Mouse (Mus musculus): ENCODE results near the gene Kcnj12. TPM values are rescaled to one million over a fixed set of nuclear protein-coding genes. Genes with fewer than 3 reads are reported as not detected.

Gene Kcnj12
- polyA plus RNA-seq, 1 experiment from 2014 or later: 2.5 TPM

GRCm38 (mm10) chr11:61043055-61043992 is 21.0 kb downstream of the Kcnj12 start:
- 77% methylated on average over 12 of the region's 12 CpGs for WGBS
- no peaks in the 10 kb centered on the region for H3K36me3 ChIP-seq (replicated peaks)
- no peak overlapping the region for H3K4me3 ChIP-seq
- peak; percentile 27 for DNase-seq (ENCODE audit: low spot score)
- H3K4me1 ChIP-seq: peaks cover 33% of the 10 kb centered on the region
- H3K27ac ChIP-seq (replicated peaks): no peak overlapping the region
- no peaks in the 10 kb centered on the region for H3K9me3 ChIP-seq
- H3K27me3 ChIP-seq (replicated peaks; ENCODE audit: low read depth, poor library complexity, severe bottlenecking): no peaks in the 10 kb centered on the region

GRCm38 (mm10) chr11:61044741-61045140 is 22.4 kb downstream of the Kcnj12 start:
- DNase-seq (ENCODE audit: low spot score): no peak
- Histone ChIP-seq H3K9me3 (no peaks in the 10 kb centered on the region), H3K27me3 (replicated peaks; ENCODE audit: low read depth, poor library complexity, severe bottlenecking) (no peaks in the 10 kb centered on the region), H3K4me3 (no peak overlapping the region), H3K4me1 (peaks cover 33% of the 10 kb centered on the region), H3K27ac (replicated peaks) (no peak overlapping the region), H3K36me3 (replicated peaks) (no peaks in the 10 kb centered on the region)
- 82% methylated on average over 5 of the region's 5 CpGs for WGBS

GRCm38 (mm10) chr11:61047441-61047840 is 25.1 kb downstream of the Kcnj12 start:
- WGBS: 78% methylated on average over 5 of the region's 5 CpGs

GRCm38 (mm10) chr11:61051151-61051550 is 28.8 kb downstream of the Kcnj12 start:
- WGBS: 53% methylated on average over 8 of the region's 8 CpGs
- Histone ChIP-seq H3K27ac (replicated peaks) (no peak overlapping the region), H3K4me3 (no peak overlapping the region), H3K4me1 (peaks cover 4% of the 10 kb centered on the region), H3K9me3 (no peaks in the 10 kb centered on the region), H3K36me3 (replicated peaks) (no peaks in the 10 kb centered on the region), H3K27me3 (replicated peaks; ENCODE audit: low read depth, poor library complexity, severe bottlenecking) (no peaks in the 10 kb centered on the region)
- no peak for DNase-seq (ENCODE audit: low spot score)

More at GRCm38 (mm10) chr11:61047441-61047840, 25.1 kb downstream of the Kcnj12 start:
- Histone ChIP-seq H3K27ac (replicated peaks) (no peak overlapping the region), H3K9me3 (no peaks in the 10 kb centered on the region), H3K4me1 (peaks cover 23% of the 10 kb centered on the region), H3K4me3 (no peak overlapping the region), H3K36me3 (replicated peaks) (no peaks in the 10 kb centered on the region), H3K27me3 (replicated peaks; ENCODE audit: low read depth, poor library complexity, severe bottlenecking) (no peaks in the 10 kb centered on the region)
- DNase-seq (ENCODE audit: low spot score): no peak

GRCm38 (mm10) chr11:61056871-61057270 is 34.5 kb downstream of the Kcnj12 start:
- no peaks in the 10 kb centered on the region for H3K36me3 ChIP-seq (replicated peaks)
- 76% methylated on average over 5 of the region's 5 CpGs for WGBS
- no peak overlapping the region for H3K27ac ChIP-seq (replicated peaks)
- no peaks in the 10 kb centered on the region for H3K4me1 ChIP-seq
- no peaks in the 10 kb centered on the region for H3K27me3 ChIP-seq (replicated peaks; ENCODE audit: low read depth, poor library complexity, severe bottlenecking)
- no peaks in the 10 kb centered on the region for H3K9me3 ChIP-seq
- H3K4me3 ChIP-seq: no peak overlapping the region
- DNase-seq (ENCODE audit: low spot score): no peak

GRCm38 (mm10) chr11:61059691-61060457 is 37.5 kb downstream of the Kcnj12 start:
- Histone ChIP-seq H3K27me3 (replicated peaks; ENCODE audit: low read depth, poor library complexity, severe bottlenecking) (no peaks in the 10 kb centered on the region), H3K9me3 (no peaks in the 10 kb centered on the region), H3K36me3 (replicated peaks) (no peaks in the 10 kb centered on the region), H3K4me3 (no peak overlapping the region), H3K4me1 (no peaks in the 10 kb centered on the region), H3K27ac (replicated peaks) (peak overlapping the region; percentile 40; the same call in 1 of the 2 replicates)
- no peak for DNase-seq (ENCODE audit: low spot score)
- WGBS: 77% methylated on average over 10 of the region's 10 CpGs

- Histone ChIP-seq H3K9me3 (no peaks in the 10 kb centered on the region), H3K4me1 (no peaks in the 10 kb centered on the region), H3K36me3 (replicated peaks) (no peaks in the 10 kb centered on the region), H3K4me3 (no peak overlapping the region), H3K27me3 (replicated peaks; ENCODE audit: low read depth, poor library complexity, severe bottlenecking) (no peaks in the 10 kb centered on the region), H3K27ac (replicated peaks) (no peak overlapping the region)
- DNase-seq (ENCODE audit: low spot score): no peak
- 87% methylated on average over 4 of the region's 4 CpGs for WGBS
Measured at GRCm38 (mm10) chr11:61060634-61061033, 38.3 kb downstream of the Kcnj12 start.

GRCm38 (mm10) chr11:61062548-61063461 is 40.4 kb downstream of the Kcnj12 start:
- no peak for DNase-seq (ENCODE audit: low spot score)

GRCm38 (mm10) chr11:61063503-61063902 is 41.1 kb downstream of the Kcnj12 start:
- no peaks in the 10 kb centered on the region for H3K36me3 ChIP-seq (replicated peaks)
- H3K27ac ChIP-seq (replicated peaks): no peak overlapping the region
- no peak for DNase-seq (ENCODE audit: low spot score)
- H3K4me1 ChIP-seq: no peaks in the 10 kb centered on the region
- H3K9me3 ChIP-seq: no peaks in the 10 kb centered on the region
- no peak overlapping the region for H3K4me3 ChIP-seq
- 87% methylated on average over 6 of the region's 6 CpGs for WGBS
- H3K27me3 ChIP-seq (replicated peaks; ENCODE audit: low read depth, poor library complexity, severe bottlenecking): no peaks in the 10 kb centered on the region

More at GRCm38 (mm10) chr11:61062548-61063461, 40.4 kb downstream of the Kcnj12 start:
- 88% methylated on average over 18 of the region's 18 CpGs for WGBS
- H3K27ac ChIP-seq (replicated peaks): no peak overlapping the region
- H3K36me3 ChIP-seq (replicated peaks): no peaks in the 10 kb centered on the region
- H3K27me3 ChIP-seq (replicated peaks; ENCODE audit: low read depth, poor library complexity, severe bottlenecking): no peaks in the 10 kb centered on the region
- no peak overlapping the region for H3K4me3 ChIP-seq
- H3K4me1 ChIP-seq: no peaks in the 10 kb centered on the region
- H3K9me3 ChIP-seq: no peaks in the 10 kb centered on the region

- DNase-seq (ENCODE audit: low spot score): no peak
- Histone ChIP-seq H3K36me3 (replicated peaks) (no peaks in the 10 kb centered on the region), H3K9me3 (no peaks in the 10 kb centered on the region), H3K27me3 (replicated peaks; ENCODE audit: low read depth, poor library complexity, severe bottlenecking) (no peaks in the 10 kb centered on the region), H3K4me3 (no peak overlapping the region), H3K27ac (replicated peaks) (no peak overlapping the region), H3K4me1 (peaks cover 3% of the 10 kb centered on the region; the same call in 1 of the 2 replicates)
- WGBS: 88% methylated on average over 6 of the region's 6 CpGs
Measured at GRCm38 (mm10) chr11:61065620-61066019, 43.3 kb downstream of the Kcnj12 start.

- peaks cover 18% of the 10 kb centered on the region for H3K4me1 ChIP-seq
- DNase-seq (ENCODE audit: low spot score): no peak
- WGBS: 90% methylated on average over 9 of the region's 9 CpGs
- H3K36me3 ChIP-seq (replicated peaks): no peaks in the 10 kb centered on the region
- H3K9me3 ChIP-seq: no peaks in the 10 kb centered on the region
- no peaks in the 10 kb centered on the region for H3K27me3 ChIP-seq (replicated peaks; ENCODE audit: low read depth, poor library complexity, severe bottlenecking)
- H3K27ac ChIP-seq (replicated peaks): no peak overlapping the region
- H3K4me3 ChIP-seq: no peak overlapping the region
Measured at GRCm38 (mm10) chr11:61067133-61067835, 44.9 kb downstream of the Kcnj12 start.

All from embryonic facial prominence, embryonic 10.5 days (tissue).